Mouse (Mus musculus) MEL (cell line): ENCODE results near the gene Itgb2.

Experiments used
- CTCF ChIP-seq, 3 experiments: IDR thresholded peaks in 2 of 3; conservative IDR thresholded peaks in 1 of 3; 2 replicates each; pipeline ENCODE4 v1.5.1; 2011 to 2012; ENCODE audit warnings: low read length in 3 of 3, low read depth in 2 of 3, mild to moderate bottlenecking in 2 of 3, improper control_type of control experiment in 1 of 3, inconsistent platforms in 1 of 3, mixed read lengths in 1 of 3, moderate library complexity in 1 of 3; ENCODE audit not compliant: control insufficient read depth in 1 of 3, insufficient read depth in 1 of 3, poor library complexity in 1 of 3, severe bottlenecking in 1 of 3
- GATA1 ChIP-seq: IDR thresholded peaks from 2 replicates; pipeline ENCODE4 v1.6.1; 2011; ENCODE audit warnings: low read depth, low read length, improper control_type of control experiment
- JUND ChIP-seq: IDR thresholded peaks from 2 replicates; pipeline ENCODE4 v1.6.1; 2011; ENCODE audit warnings: low read depth, mild to moderate bottlenecking, improper control_type of control experiment, low read length
- TCF12 ChIP-seq: IDR thresholded peaks from 2 replicates; pipeline ENCODE4 v1.6.1; 2014; ENCODE audit warnings: low read depth, mild to moderate bottlenecking, inconsistent platforms, low read length, improper control_type of control experiment, moderate library complexity
- USF1 ChIP-seq: IDR thresholded peaks from 2 replicates; pipeline ENCODE4 v1.6.1; 2014; ENCODE audit warnings: low read depth, mild to moderate bottlenecking, inconsistent platforms, low read length, improper control_type of control experiment, moderate library complexity
- ZKSCAN1 ChIP-seq: IDR thresholded peaks from 2 replicates; pipeline ENCODE4 v1.6.1; 2012; ENCODE audit warnings: low read depth, mild to moderate bottlenecking, inconsistent platforms, low read length, improper control_type of control experiment, moderate library complexity

- TF ChIP-seq USF1: no peak
- TF ChIP-seq GATA1: no peak
- TF ChIP-seq CTCF (IDR thresholded peaks at IDR 0.05 in 2 of 3, conservative IDR thresholded peaks at IDR 0.05 in 1 of 3; ENCODE audit: control insufficient read depth in 1 of 3, insufficient read depth in 1 of 3, low read depth in 2 of 3, low read length in 3 of 3, poor library complexity in 1 of 3, severe bottlenecking in 1 of 3): no peak
- TF ChIP-seq JUND: no peak
- no peak for TF ChIP-seq ZKSCAN1
- no peak for TF ChIP-seq TCF12
Observed at GRCm38 (mm10) chr10:77488168-77488567, 41.9 kb upstream of the Itgb2 start.
